Mouse (Mus musculus): ENCODE results near the gene Pik3r2. TPM values are rescaled to one million over a fixed set of nuclear protein-coding genes. Genes with fewer than 3 reads are reported as not detected.

Gene Pik3r2
- polyA plus RNA-seq, 1 experiment from 2014 or later = 84.3 TPM

- no peak for ATAC-seq
Observed at GRCm38 (mm10) chr8:70753151-70753550, 23.4 kb downstream of the Pik3r2 start.

GRCm38 (mm10) chr8:70752000-70752764 is 24.3 kb downstream of the Pik3r2 start:
- peaks cover 12% of the 10 kb centered on the region for H3K36me3 ChIP-seq (ENCODE audit: poor library complexity, severe bottlenecking)
- H3K4me3 ChIP-seq = no peak overlapping the region
- H3K9me3 ChIP-seq (replicated peaks) = no peaks in the 10 kb centered on the region
- ATAC-seq = no peak
- no peak overlapping the region for H3K4me2 ChIP-seq
- H3K27me3 ChIP-seq = peaks cover 19% of the 10 kb centered on the region
- H3K4me1 ChIP-seq = peaks cover 23% of the 10 kb centered on the region
- WGBS = 45% methylated on average over 11 of the region's 11 CpGs
- no peak overlapping the region for H3K9ac ChIP-seq
- H3K27ac ChIP-seq = no peak overlapping the region

More at GRCm38 (mm10) chr8:70753151-70753550, 23.4 kb downstream of the Pik3r2 start:
- H3K9ac ChIP-seq = no peak overlapping the region
- H3K4me1 ChIP-seq = peaks cover 31% of the 10 kb centered on the region
- peaks cover 9% of the 10 kb centered on the region; the same call in 1 of the 2 replicates for H3K27me3 ChIP-seq
- H3K9me3 ChIP-seq (replicated peaks) = no peaks in the 10 kb centered on the region
- no peak overlapping the region for H3K27ac ChIP-seq
- peaks cover 21% of the 10 kb centered on the region for H3K36me3 ChIP-seq (ENCODE audit: poor library complexity, severe bottlenecking)
- WGBS = 43% methylated on average over 21 of the region's 21 CpGs
- no peak overlapping the region for H3K4me2 ChIP-seq
- H3K4me3 ChIP-seq = no peak overlapping the region

DNA sequence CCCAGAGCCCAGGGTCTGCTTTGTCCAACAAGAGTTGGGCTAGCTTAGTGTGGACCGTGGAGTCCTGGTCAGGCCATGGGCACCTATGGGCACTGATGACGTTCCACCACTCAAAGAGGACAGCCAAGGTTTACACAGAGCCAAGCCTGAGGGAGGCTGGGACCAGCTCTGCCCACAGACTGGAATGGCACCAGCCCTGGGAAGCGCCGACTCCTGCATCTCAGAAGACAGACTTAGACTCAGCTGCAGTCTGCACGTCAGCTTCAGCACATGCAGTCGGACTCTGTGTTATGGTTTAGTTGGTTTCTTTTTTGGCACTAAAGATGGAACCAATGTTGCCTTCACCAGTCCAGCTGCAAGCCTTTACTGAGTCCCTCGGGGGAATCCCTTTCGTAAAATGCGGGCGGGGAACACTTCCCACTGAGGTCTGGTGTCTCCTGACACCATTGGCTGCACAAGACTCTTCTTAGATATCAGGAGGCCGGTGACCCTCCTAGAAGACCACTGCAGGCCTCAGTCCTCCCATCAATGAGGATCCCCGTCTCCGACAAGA is 26.3 kb downstream of the Pik3r2 start:
- peaks cover 39% of the 10 kb centered on the region for H3K27me3 ChIP-seq
- WGBS = 89% methylated on average over 13 of the region's 13 CpGs

GRCm38 (mm10) chr8:70749097-70749674 is 27.3 kb downstream of the Pik3r2 start:
- ATAC-seq = no peak
- H3K9ac ChIP-seq = no peak overlapping the region
- no peak overlapping the region for H3K4me2 ChIP-seq
- WGBS = 82% methylated on average over 19 of the region's 19 CpGs
- H3K27me3 ChIP-seq = peaks cover 49% of the 10 kb centered on the region
- no peaks in the 10 kb centered on the region for H3K9me3 ChIP-seq (replicated peaks)
- H3K27ac ChIP-seq = no peak overlapping the region
- H3K36me3 ChIP-seq (ENCODE audit: poor library complexity, severe bottlenecking) = no peaks in the 10 kb centered on the region
- no peak overlapping the region for H3K4me3 ChIP-seq
- H3K4me1 ChIP-seq = peaks cover 3% of the 10 kb centered on the region

More for the DNA sequence above, 26.3 kb downstream of the Pik3r2 start:
- Histone ChIP-seq H3K4me1 (peaks cover 4% of the 10 kb centered on the region), H3K4me3 (no peak overlapping the region), H3K27ac (no peak overlapping the region), H3K9ac (no peak overlapping the region), H3K4me2 (no peak overlapping the region), H3K9me3 (replicated peaks) (no peaks in the 10 kb centered on the region), H3K36me3 (ENCODE audit: poor library complexity, severe bottlenecking) (no peaks in the 10 kb centered on the region)
- no peak for ATAC-seq

- Histone ChIP-seq H3K9ac (no peak overlapping the region), H3K4me3 (no peak overlapping the region), H3K4me1 (peaks cover 10% of the 10 kb centered on the region), H3K9me3 (replicated peaks) (no peaks in the 10 kb centered on the region), H3K27me3 (peaks cover 56% of the 10 kb centered on the region), H3K4me2 (no peak overlapping the region), H3K36me3 (ENCODE audit: poor library complexity, severe bottlenecking) (no peaks in the 10 kb centered on the region), H3K27ac (no peak overlapping the region)
- no peak for ATAC-seq
- WGBS = 90% methylated on average over 23 of the region's 23 CpGs
Observed at GRCm38 (mm10) chr8:70748246-70749096, 28.0 kb downstream of the Pik3r2 start.

DNA sequence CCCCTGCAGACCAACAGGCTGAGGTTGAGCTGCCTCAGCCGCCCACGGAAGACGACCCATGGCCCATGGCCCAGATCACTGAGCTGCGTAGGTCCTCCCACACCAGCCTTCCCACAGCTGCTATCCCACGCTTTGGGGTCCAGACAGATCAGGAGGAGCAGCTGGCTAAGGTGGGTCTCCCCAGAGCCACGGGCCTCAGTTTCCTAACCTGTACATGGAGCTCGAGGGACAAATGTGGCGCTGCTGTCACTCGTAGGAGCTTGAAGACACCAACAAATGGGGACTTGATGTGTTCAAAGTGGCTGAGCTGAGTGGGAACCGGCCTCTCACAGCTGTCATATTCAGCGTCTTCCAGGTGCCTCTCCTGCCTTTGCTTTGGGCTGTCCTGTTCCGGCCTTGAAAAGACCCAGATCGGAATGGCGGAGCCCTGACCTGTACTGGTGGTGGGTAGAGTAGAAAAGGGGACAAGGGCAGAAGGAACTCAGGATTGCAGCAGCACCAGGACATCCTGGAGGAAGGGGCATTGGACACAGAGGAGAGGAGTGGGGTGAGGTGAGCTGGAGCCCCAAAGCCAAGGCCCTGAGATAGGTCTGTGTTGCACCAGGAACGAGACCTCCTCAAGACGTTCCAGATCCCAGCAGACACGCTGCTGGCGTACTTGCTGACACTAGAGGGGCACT is 29.2 kb downstream of the Pik3r2 start:
- Histone ChIP-seq H3K27me3 (peaks cover 67% of the 10 kb centered on the region), H3K4me2 (no peak overlapping the region), H3K9ac (0 out of 2 replicates have a peak overlapping the region, but pooled peaks have one; percentile 21), H3K4me3 (no peak overlapping the region), H3K27ac (no peak overlapping the region), H3K4me1 (peaks cover 16% of the 10 kb centered on the region), H3K9me3 (replicated peaks) (no peaks in the 10 kb centered on the region), H3K36me3 (ENCODE audit: poor library complexity, severe bottlenecking) (no peaks in the 10 kb centered on the region)
- ATAC-seq = no peak
- WGBS = 87% methylated on average over 18 of the region's 18 CpGs

GRCm38 (mm10) chr8:70746676-70747075 is 29.8 kb downstream of the Pik3r2 start:
- 75% methylated on average over 9 of the region's 9 CpGs for WGBS
- Histone ChIP-seq H3K4me2 (no peak overlapping the region), H3K9me3 (replicated peaks) (no peaks in the 10 kb centered on the region), H3K4me3 (no peak overlapping the region), H3K36me3 (ENCODE audit: poor library complexity, severe bottlenecking) (no peaks in the 10 kb centered on the region), H3K27me3 (peaks cover 74% of the 10 kb centered on the region), H3K4me1 (peaks cover 16% of the 10 kb centered on the region), H3K9ac (0 out of 2 replicates have a peak overlapping the region, but pooled peaks have one; percentile 21), H3K27ac (no peak overlapping the region)
- ATAC-seq = no peak

- H3K4me2 ChIP-seq = no peak overlapping the region
- peaks cover 83% of the 10 kb centered on the region for H3K27me3 ChIP-seq
- H3K27ac ChIP-seq = no peak overlapping the region
- no peak overlapping the region for H3K9ac ChIP-seq
- no peak for ATAC-seq
- peaks cover 16% of the 10 kb centered on the region for H3K4me1 ChIP-seq
- no peaks in the 10 kb centered on the region for H3K9me3 ChIP-seq (replicated peaks)
- WGBS = 59% methylated on average over 19 of the region's 19 CpGs
- H3K36me3 ChIP-seq (ENCODE audit: poor library complexity, severe bottlenecking) = no peaks in the 10 kb centered on the region
- H3K4me3 ChIP-seq = no peak overlapping the region
Observed at GRCm38 (mm10) chr8:70745691-70746220, 30.8 kb downstream of the Pik3r2 start.

DNA sequence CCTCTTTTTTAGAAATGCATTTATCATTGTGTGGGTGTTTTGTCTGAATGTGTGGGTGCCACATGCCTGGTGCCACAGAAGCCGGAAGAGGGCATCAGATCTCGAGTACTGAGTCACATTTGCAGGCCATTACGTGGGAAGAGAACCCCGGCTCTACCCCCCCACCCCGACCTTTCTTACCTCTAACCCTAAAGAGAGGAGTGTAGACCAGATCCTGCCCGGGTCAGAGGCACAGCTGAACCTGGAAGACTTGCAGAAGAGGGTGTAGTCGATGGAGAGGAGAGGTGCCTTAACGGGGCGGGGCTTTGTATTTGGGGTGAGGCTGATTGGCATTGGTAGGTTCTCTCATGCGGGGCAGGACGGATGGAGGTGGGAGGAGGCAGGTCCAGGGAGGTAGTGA is 31.7 kb downstream of the Pik3r2 start:
- no peak for ATAC-seq
- Histone ChIP-seq H3K9ac (no peak overlapping the region), H3K36me3 (ENCODE audit: poor library complexity, severe bottlenecking) (no peaks in the 10 kb centered on the region), H3K4me1 (peaks cover 16% of the 10 kb centered on the region), H3K27me3 (peaks cover 88% of the 10 kb centered on the region), H3K4me2 (no peak overlapping the region; the same call in 1 of the 2 replicates), H3K4me3 (no peak overlapping the region), H3K27ac (no peak overlapping the region), H3K9me3 (replicated peaks) (no peaks in the 10 kb centered on the region)
- 62% methylated on average over 11 of the region's 11 CpGs for WGBS

DNA sequence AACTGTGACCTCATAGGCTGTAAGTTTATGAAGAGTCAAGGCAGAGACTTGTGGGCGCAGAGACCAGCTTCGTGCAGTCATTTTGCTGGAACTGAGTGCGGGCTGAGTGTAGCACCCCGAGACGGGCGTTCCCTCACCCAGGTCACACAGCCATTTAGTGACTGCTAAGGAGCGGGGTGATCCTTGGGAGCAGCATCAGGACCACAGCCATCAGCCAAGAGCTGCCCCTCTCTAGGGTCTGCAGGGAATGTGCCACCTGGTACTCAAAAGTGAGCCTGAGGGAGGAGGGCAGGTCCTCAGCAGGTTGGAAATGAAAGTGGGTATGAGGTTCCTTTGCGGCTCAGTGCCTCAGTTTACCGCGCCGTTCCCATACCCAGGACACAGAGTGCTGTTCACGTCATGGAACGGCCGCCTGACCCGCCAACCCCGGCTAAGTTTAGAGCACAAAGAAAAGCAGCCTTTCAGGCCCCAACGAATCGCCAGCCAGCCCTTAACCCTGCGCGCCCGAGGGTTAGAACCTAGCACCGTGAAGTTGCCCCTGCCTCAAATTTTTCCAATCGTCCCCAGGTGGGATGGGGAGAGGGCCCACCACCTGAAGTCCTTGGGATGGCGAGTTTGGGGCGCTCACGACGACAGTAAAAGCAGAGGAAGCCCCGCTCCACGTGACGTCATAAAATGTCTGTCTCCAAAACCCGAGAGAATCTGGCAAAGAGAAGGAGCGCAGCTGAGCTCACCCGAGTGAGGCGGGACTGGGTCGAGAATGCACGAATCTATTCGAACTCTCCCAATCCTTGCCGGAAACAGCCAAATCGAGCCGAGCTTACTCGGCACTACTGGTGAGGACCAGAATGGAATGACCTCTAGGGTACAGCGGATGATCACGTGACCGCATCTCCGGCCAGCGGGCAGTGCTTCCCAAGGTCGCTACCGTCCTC is 32.6 kb downstream of the Pik3r2 start:
- peak overlapping the region; percentile 31 for H3K4me3 ChIP-seq
- peak overlapping the region; percentile 51 for H3K9ac ChIP-seq
- H3K36me3 ChIP-seq (ENCODE audit: poor library complexity, severe bottlenecking) = no peaks in the 10 kb centered on the region
- peaks cover 85% of the 10 kb centered on the region for H3K27me3 ChIP-seq
- ATAC-seq = peak; percentile 46; the same call in 1 of the 2 replicates
- H3K9me3 ChIP-seq (replicated peaks) = no peaks in the 10 kb centered on the region
- H3K27ac ChIP-seq = no peak overlapping the region
- H3K4me2 ChIP-seq = peak overlapping the region; percentile 57
- peaks cover 16% of the 10 kb centered on the region for H3K4me1 ChIP-seq
- 5% methylated on average over 48 of the region's 48 CpGs for WGBS

All from forebrain, embryonic 13.5 days (tissue).